Mouse (Mus musculus) brain, embryonic 14.5 days (tissue): ENCODE data around the gene Hist1h2ah. TPM values are rescaled to one million over a fixed set of nuclear protein-coding genes. Genes with fewer than 3 reads are reported as not detected.

Source experiments
- DNase-seq: peaks from one replicate; pipeline ENCODE4 v3.0.0-alpha.2; 2011; ENCODE audit warnings: low read depth
- CTCF ChIP-seq: fragments of 200-500 bp; IDR thresholded peaks from 2 replicates; pipeline ENCODE4 v1.5.1; 2012; ENCODE audit warnings: inconsistent platforms, mild to moderate bottlenecking, moderate library complexity, borderline replicate concordance; ENCODE audit not compliant: insufficient read depth, insufficient read length; ENCODE audit errors: extremely low read depth
- POLR2A ChIP-seq: fragments of 200-500 bp; IDR thresholded peaks from 2 replicates; pipeline ENCODE4 v1.6.1; 2012; ENCODE audit warnings: mild to moderate bottlenecking, inconsistent platforms, borderline replicate concordance; ENCODE audit not compliant: poor library complexity, insufficient read depth, insufficient read length, severe bottlenecking; ENCODE audit errors: extremely low read depth
- polyA plus RNA-seq: library from polyadenylated mRNA; depleted of rRNA; stranded (reverse); fragments of >200 nt; gene quantifications from 2 replicates; pipeline ENCODE4 v1.2.3, GENCODE M21; 2012

The Hist1h2ah gene
- polyA plus RNA-seq, 1 experiment, result 13.4 TPM

GRCm38 (mm10) chr13:22001823-22002222 lies 33.5 kb downstream of the Hist1h2ah start:
- TF ChIP-seq CTCF (no peak), POLR2A (no peak)
- no peak for DNase-seq

GRCm38 (mm10) chr13:22001346-22001745 lies 34.0 kb downstream of the Hist1h2ah start:
- TF ChIP-seq CTCF (no peak), POLR2A (no peak)
- no peak for DNase-seq

- TF ChIP-seq CTCF (no peak), POLR2A (no peak)
Measured at GRCm38 (mm10) chr13:21999147-21999546, 36.2 kb downstream of the Hist1h2ah start.

GRCm38 (mm10) chr13:21998412-21998811 lies 37.0 kb downstream of the Hist1h2ah start:
- TF ChIP-seq CTCF, result no peak
- no peak for DNase-seq

More at GRCm38 (mm10) chr13:21999147-21999546, 36.2 kb downstream of the Hist1h2ah start:
- no peak for DNase-seq

GRCm38 (mm10) chr13:21997821-21998220 lies 37.5 kb downstream of the Hist1h2ah start:
- TF ChIP-seq CTCF, result no peak
- TF ChIP-seq POLR2A, result no peak
- no peak for DNase-seq

- TF ChIP-seq CTCF, result no peak
- TF ChIP-seq POLR2A, result no peak
- peak; percentile 32 for DNase-seq
Measured at GRCm38 (mm10) chr13:21997201-21997820, 38.1 kb downstream of the Hist1h2ah start.

- DNase-seq, result no peak
- TF ChIP-seq CTCF, result no peak
- TF ChIP-seq POLR2A, result no peak
Measured at GRCm38 (mm10) chr13:21996840-21997185, 38.6 kb downstream of the Hist1h2ah start.

- DNase-seq, result peak; percentile 62
- TF ChIP-seq POLR2A, result no peak
- no peak for TF ChIP-seq CTCF
Measured at GRCm38 (mm10) chr13:21996101-21996839, 39.1 kb downstream of the Hist1h2ah start.

- peak; percentile 64 for DNase-seq
- no peak for TF ChIP-seq POLR2A
- no peak for TF ChIP-seq CTCF
Measured at GRCm38 (mm10) chr13:21995331-21995914, 39.9 kb downstream of the Hist1h2ah start.

GRCm38 (mm10) chr13:21994896-21995295 lies 40.5 kb downstream of the Hist1h2ah start:
- no peak for TF ChIP-seq CTCF
- no peak for TF ChIP-seq POLR2A
- DNase-seq, result peak; percentile 62

GRCm38 (mm10) chr13:21993957-21994738 lies 41.2 kb downstream of the Hist1h2ah start:
- TF ChIP-seq POLR2A, result no peak
- TF ChIP-seq CTCF, result no peak
- peak; percentile 50 for DNase-seq
